Mouse (Mus musculus) right cerebral cortex, postnatal 10 days (tissue): Measurements from ENCODE around the gene Ankrd1.
A peak's percentile ranks its signal among the peaks of the same experiment; 100 is the strongest.

Experiments used
- DNase-seq, 2 experiments: peaks; one replicate each; pipeline ENCODE4 v3.0.0; 2021; ENCODE audit warnings: low spot score in 2 of 2

The Ankrd1 gene

DNA sequence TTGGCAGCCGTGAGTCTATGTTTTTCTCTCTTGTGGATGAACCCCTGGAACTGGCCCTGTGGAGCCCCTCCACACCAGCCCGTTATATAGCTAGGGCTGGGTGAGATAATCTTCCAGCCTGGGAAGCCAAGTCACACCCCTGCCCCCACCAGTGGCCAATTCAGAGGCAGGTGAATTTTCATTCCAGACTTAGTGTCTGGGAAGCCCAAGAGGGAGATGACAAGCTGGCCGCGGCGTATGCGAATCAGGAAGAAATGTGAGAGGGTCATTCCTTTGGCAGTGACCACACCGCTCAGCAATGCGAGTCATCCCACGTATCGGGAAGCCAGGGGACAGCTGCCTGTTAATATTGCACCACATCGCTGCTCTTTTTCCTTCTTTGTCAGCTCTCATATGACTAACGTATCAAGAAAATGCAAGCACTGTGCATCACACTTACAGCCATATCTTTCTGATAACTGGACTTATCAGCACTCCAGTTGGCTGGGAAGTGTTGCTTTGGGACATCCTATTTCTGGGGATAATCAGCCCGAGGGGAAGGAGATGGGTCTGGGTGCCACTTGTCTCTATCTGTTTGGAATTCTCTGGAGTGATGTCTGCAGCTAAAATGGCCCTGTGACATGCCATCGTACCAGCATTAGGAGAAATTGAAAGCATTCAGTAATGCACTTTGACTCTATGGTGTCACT is at the start of gene Ankrd1:
TSS of gene Ankrd1 (minus strand) at position 317 of the 689 bp plus-strand sequence.
- DNase-seq, result no peak

DNA sequence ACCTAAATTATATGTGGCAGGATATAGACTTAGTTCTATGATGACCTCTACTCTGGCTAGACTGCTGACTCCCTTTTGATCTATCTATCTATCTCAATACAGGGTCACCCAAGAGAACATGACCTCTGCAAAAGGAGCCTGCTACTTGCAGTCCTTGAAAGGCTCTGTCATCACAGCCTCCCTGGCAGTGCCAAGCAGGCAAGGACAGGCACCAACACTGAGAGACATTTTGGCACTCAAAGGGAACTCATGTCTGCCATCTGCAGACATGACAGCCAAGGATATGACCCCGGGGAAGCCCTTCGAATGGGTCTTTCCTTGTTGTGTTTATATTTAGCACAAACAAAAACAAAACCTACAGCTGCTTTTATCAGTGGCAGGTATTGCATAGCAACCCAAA is 49.2 kb upstream of the Ankrd1 start:
- no peak for DNase-seq

- no peak for DNase-seq
These were observed 48.2 kb upstream of the Ankrd1 start for GRCm38 (mm10) chr19:36168121-36168520.

DNA sequence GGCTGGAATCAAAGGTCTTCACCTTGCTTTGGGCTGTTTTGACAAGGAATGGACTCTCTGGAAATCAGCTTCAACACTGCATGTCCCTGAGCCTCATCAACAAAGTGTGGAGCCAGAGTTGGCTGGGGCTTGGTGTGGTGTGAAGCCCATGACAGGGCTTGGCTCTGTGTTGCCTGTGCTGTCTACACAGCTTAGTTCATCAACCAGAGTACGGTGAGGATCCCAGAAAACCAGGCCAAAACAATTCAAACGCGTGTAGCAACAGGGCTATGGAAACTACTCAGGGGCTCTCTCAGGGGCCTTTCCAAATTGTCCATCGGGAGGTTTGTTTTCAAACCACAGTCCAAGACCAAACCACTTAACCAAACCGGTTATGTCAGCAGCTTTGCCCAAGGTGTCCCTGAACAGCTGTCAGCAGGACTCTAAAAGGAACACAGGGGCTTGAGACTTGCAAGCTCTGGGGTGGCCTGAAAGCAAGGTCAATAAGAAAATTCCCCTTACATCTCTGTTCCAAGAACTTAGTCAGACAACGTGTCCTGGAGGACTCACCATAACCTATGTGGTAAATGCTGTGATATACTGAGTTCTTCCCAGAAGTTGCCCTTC is 47.5 kb upstream of the Ankrd1 start:
- DNase-seq, result no peak

DNA sequence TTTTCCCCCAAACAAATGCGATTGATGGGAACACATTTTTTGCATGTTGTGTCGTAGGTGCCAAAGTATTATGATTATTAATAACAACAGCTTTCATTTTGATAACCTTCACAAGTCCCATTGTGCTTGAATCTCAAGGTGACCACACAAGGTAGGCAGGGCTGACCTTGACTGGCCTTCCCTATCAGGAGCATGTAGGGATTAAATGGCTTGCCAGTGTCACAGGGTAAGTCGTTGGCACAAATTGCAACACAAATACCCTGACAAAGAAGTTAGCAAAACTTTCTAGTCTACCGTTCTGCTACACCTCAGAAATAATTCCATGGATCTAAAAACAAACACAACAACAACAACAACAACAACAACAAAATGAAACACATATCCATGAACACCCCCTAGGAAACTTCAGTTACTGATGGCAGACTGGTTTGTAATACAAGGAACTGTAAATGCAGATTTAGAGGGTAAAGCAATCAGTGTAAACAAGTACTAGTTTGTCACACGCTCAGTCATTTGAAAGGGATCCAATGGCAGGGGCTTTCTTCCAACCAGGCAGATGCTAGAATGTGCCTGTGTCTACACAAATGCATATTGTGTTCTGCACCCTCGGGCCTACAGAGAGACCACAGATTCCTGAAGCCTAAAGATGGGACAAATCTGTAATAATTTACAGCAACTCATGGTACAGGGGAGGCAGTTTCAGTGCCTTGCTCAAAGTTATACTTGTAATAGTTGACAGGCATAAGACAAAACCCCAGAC is 46.7 kb upstream of the Ankrd1 start:
- DNase-seq, result peak in 1 of 2 experiments; percentile 29

- DNase-seq, result no peak
These were observed 45.5 kb upstream of the Ankrd1 start for GRCm38 (mm10) chr19:36165351-36165750.

- DNase-seq, result peak; percentile 44 to 70
These were observed 30.5 kb upstream of the Ankrd1 start for GRCm38 (mm10) chr19:36150241-36151007.

DNA sequence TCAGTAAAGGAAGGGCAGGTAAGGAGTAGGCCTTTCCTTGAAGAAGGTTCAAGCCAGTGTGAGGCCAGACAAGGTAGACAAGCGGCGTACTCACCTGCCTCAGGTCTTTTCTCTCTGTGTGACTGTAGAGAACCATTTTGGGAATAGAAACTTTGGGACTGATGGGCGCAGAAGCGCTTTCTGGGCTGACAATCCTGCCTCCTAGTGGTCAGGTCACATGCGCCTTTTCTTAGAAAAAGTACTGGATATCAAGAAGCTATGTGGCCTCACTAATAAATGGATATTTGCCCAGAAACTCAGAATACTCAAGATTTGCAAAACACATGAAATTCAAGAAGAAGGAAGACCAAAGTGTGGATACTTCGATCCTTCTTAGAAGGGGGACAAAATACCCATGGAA is 28.7 kb upstream of the Ankrd1 start:
- no peak for DNase-seq

DNA sequence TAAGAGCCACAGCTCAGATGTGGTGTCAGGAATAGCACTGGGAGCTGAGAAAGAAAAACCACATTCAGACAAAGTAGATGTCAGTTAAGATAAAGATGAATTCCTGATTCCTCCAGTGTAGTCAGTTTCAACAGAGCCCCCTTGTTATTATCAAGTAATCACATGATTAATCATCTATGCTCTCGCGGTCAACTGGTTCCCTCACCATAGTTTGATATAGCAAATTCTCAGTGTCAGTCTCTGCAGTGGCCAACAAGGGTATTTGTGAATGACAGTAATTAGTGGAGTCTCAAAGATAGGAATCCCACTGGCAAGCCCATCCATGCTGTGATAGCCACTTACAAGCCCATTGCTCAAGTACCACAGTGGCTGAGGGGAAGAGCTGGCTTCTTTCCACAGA is 23.7 kb upstream of the Ankrd1 start:
- no peak for DNase-seq

DNA sequence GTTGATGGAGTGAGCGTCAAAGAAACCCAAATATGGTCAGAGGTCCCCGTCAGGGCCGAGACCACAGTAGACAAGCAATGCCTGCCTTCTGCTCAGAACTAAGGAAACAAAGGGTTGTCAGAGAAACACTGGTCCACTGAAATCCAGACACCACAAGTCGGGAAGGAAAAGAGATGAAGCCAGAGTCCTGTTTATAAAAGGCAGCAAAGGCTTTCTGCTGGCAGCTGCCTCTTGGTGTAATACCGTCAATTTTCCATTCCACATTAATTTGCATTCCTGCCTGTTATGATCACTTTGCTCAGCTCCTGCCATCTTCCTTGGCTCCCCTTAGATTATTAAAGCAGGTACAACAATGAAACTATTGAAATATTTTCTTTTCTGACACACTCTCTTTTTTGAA is 13.8 kb upstream of the Ankrd1 start:
- DNase-seq, result no peak

GRCm38 (mm10) chr19:36133064-36133463 is 13.2 kb upstream of the Ankrd1 start:
- no peak for DNase-seq

GRCm38 (mm10) chr19:36131990-36132389 is 12.1 kb upstream of the Ankrd1 start:
- DNase-seq, result peak; percentile 32 to 51

DNA sequence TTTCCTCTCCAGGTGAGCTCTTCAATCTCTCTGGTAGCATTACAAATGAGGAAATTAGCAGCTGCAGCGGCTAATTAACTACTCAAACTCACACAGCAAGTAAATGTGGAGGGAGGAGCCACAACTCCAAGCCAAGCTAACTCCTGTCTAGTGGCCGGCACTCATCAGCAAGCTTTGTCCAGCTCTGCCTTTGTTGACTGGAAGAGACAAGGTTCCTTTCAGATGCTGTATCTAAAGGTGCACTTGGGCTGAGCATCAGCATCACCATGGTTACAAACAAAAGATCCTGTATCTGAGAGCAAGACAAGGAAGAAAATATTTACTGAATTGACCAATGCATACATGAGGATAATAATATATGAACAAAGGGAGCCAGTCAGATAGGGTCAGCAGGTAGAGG is 10.3 kb upstream of the Ankrd1 start:
- no peak for DNase-seq

DNA sequence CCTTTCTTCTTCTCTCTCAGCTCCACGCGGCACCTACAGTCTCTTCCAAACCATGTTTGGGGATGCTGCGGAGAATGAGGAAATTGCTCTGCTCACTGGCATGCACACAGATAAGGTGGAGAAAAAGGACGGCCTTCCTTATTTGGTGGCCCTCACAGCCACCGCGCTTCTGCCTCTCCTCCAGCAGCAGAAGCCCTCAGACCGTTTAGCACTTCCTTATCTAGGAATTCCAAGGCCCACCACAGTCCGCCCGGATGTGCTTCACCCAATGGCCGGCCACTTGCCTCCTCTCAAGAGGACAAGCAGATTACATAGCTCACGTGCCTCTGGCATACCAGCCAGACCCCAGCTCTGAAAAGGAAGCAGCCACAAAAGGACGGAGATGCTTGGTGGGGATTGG is 9.7 kb upstream of the Ankrd1 start:
- DNase-seq, result no peak

GRCm38 (mm10) chr19:36129213-36129612 is 9.3 kb upstream of the Ankrd1 start:
- no peak for DNase-seq

DNA sequence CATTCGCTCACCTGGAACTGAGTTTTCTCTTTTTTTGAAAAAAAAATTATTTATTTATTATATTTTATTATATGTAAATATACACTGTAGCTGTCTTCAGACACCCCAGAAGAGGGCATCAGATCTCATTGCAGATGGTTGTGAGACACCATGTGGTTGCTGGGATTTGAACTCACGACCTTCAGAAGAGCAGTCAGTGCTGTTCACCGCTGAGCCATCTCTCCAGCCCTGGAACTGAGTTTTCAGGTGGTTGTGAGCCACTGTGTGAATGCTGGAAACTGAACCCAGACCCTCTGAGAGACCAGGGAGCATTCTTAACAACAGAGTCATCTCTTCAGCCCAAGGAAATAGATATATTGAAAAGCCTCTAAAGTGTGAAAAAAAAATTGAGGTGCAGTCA is 8.5 kb upstream of the Ankrd1 start:
- DNase-seq, result no peak

- DNase-seq, result no peak
These were observed 4.3 kb upstream of the Ankrd1 start for GRCm38 (mm10) chr19:36124203-36124602.

DNA sequence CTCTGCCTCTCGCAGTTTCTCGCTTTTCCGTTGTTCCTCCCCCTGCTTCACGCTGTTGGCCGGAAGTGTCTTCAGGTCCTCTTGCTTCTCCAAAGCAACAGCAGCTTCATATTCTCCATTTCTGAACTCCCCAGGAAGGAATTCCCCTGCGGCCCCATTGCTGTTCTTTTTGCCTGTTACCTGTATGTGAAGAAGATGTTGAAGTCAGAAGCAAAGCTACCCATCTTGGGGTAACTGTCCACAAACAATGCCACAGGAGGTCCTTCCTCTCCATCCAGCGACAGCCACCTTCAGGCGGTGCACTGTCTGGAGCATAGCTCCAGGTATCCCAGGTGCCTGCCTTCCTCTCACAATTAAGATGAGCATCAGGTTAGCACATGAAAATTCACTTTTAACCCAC is 680 bp downstream of the Ankrd1 start:
- DNase-seq, result no peak

DNA sequence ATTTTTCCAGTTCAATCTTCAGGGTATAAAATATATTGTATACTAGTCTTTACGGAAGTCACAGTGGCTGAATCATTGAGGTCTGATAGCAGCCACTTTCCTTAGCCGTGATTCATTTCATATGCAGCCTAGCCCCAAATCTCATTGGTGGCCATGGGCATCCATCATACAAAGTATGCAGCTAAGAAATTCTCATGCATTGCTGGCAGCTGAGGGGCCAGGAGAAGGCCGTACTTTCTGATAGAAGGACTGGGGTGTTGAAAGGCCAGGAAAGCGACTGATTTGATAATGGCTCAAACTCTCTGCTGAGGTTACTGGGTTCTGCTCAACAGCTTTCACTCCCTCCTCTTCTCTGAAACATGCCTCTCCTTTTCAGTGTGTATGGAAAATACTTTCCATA is 3.7 kb downstream of the Ankrd1 start:
- DNase-seq, result no peak

- DNase-seq, result peak; percentile 53 to 63
These were observed 7.9 kb downstream of the Ankrd1 start for GRCm38 (mm10) chr19:36112007-36112406.

DNA sequence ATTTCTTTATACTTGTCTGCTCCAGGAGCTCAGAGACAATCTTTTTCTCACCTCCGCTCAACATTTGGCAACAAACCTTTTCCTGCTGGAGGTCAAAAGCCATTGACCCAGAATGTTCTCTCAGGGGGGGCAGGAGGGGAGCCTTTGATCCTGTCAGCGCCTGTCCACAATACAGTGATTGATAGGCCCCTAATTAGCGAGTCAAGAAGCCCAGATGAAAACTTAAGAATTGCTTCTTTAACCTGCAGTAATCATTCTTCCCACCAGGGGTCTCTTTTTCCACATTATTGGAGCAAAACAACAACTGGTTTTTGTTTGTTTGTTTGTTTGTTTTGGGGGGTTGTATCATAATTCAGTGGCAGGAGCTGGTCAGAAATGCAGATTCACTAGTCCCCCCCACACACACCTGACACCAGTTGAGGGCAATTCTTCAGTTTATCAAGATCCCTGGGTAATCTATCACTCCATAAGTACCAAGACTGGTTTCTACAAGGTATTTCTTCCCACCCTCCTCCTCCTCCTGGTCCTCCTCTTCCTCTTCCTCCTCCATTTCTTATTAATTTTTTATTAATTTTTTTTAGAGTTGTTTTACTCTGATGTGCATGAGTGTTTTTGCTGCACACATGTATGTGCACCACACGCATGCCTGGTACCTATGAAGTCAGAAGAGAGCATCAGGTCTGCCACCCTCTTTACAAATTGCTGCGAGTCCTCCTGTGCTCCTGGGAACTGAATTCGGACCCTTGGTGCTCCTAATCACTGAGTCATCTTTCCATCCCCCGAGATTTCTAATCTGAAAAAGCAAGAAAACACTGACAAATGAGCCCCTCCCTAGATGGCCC is 8.6 kb downstream of the Ankrd1 start:
- DNase-seq, result no peak
